Mouse (Mus musculus): ENCODE results near the gene Tmem11.
A peak's percentile ranks its signal among the peaks of the same experiment; 100 is the strongest.

The Tmem11 gene

GRCm38 (mm10) chr11:60878675-60879294 is at the start of gene Tmem11:
TSS of gene Tmem11 (minus strand) at chr11:60879272.
- peak; percentile 95 for DNase-seq (ENCODE audit: low spot score)

- DNase-seq (ENCODE audit: low spot score): peak; percentile 92
These were observed 48.2 kb upstream of the Tmem11 start for GRCm38 (mm10) chr11:60927264-60927663.

GRCm38 (mm10) chr11:60924981-60925380 is 45.9 kb upstream of the Tmem11 start:
- no peak for DNase-seq (ENCODE audit: low spot score)

- no peak for DNase-seq (ENCODE audit: low spot score)
These were observed 45.4 kb upstream of the Tmem11 start for GRCm38 (mm10) chr11:60924498-60924897.

GRCm38 (mm10) chr11:60922964-60923363 is 43.9 kb upstream of the Tmem11 start:
- no peak for DNase-seq (ENCODE audit: low spot score)

- DNase-seq (ENCODE audit: low spot score): no peak
These were observed 43.1 kb upstream of the Tmem11 start for GRCm38 (mm10) chr11:60922195-60922594.

- no peak for DNase-seq (ENCODE audit: low spot score)
These were observed 40.9 kb upstream of the Tmem11 start for GRCm38 (mm10) chr11:60920021-60920420.

- DNase-seq (ENCODE audit: low spot score): no peak
These were observed 36.1 kb upstream of the Tmem11 start for GRCm38 (mm10) chr11:60915201-60915600.

- DNase-seq (ENCODE audit: low spot score): no peak
These were observed 35.4 kb upstream of the Tmem11 start, which contains the start of gene Natd1 for GRCm38 (mm10) chr11:60914491-60914890. TSS of gene Natd1 (minus strand) at chr11:60914750.

GRCm38 (mm10) chr11:60913301-60914196 is 34.5 kb upstream of the Tmem11 start:
- DNase-seq (ENCODE audit: low spot score): peak; percentile 92

- no peak for DNase-seq (ENCODE audit: low spot score)
These were observed 33.5 kb upstream of the Tmem11 start for GRCm38 (mm10) chr11:60912525-60912973.

- no peak for DNase-seq (ENCODE audit: low spot score)
These were observed 30.6 kb upstream of the Tmem11 start for GRCm38 (mm10) chr11:60909626-60910025.

GRCm38 (mm10) chr11:60908073-60908472 is 29.0 kb upstream of the Tmem11 start:
- no peak for DNase-seq (ENCODE audit: low spot score)

GRCm38 (mm10) chr11:60906449-60906848 is 27.4 kb upstream of the Tmem11 start:
- no peak for DNase-seq (ENCODE audit: low spot score)

- no peak for DNase-seq (ENCODE audit: low spot score)
These were observed 26.5 kb upstream of the Tmem11 start for GRCm38 (mm10) chr11:60905407-60906120.

- no peak for DNase-seq (ENCODE audit: low spot score)
These were observed 24.6 kb upstream of the Tmem11 start for GRCm38 (mm10) chr11:60903661-60904061.

- DNase-seq (ENCODE audit: low spot score): no peak
These were observed 23.4 kb upstream of the Tmem11 start for GRCm38 (mm10) chr11:60902486-60902885.

GRCm38 (mm10) chr11:60902001-60902400 is 22.9 kb upstream of the Tmem11 start:
- no peak for DNase-seq (ENCODE audit: low spot score)

- DNase-seq (ENCODE audit: low spot score): no peak
These were observed 16.8 kb upstream of the Tmem11 start for GRCm38 (mm10) chr11:60895915-60896314.

- DNase-seq (ENCODE audit: low spot score): no peak
These were observed 11.7 kb upstream of the Tmem11 start for GRCm38 (mm10) chr11:60890744-60891143.

GRCm38 (mm10) chr11:60890286-60890685 is 11.2 kb upstream of the Tmem11 start:
- no peak for DNase-seq (ENCODE audit: low spot score)

GRCm38 (mm10) chr11:60889861-60890260 is 10.8 kb upstream of the Tmem11 start:
- no peak for DNase-seq (ENCODE audit: low spot score)

All from urinary bladder, postnatal 14 days (tissue).